Mouse (Mus musculus): ENCODE results near the gene Kcnc3.

Gene Kcnc3

GRCm38 (mm10) chr7:44590402-44591347 lies at the start of gene Kcnc3:
Gene Kcnc3, plus strand, starts transcription at chr7:44590664.
- DNase-seq (ENCODE audit: low read depth, low spot score), result peak; percentile 99

DNA sequence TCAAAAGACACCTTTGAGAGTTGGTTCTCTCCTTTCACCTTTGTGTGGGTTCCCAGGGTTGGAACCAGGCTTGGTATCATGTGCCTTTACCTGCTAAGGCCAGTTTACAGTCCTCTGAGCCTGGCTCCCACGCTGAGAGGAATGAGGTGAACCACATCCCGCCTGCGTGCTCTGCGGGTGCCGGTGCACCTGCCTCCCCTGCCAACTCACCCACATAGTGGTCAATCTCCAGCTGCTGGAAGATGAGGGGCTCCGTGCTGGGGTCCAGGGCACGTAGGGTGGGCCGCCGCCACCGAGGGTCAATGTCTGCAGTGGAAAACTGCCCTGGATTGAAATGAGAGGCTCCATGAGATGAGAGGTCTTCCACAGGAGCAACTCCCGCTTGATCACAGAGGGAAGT lies 47.9 kb upstream of the Kcnc3 start:
- no peak for DNase-seq (ENCODE audit: low read depth, low spot score)

GRCm38 (mm10) chr7:44543071-44543470 lies 47.4 kb upstream of the Kcnc3 start:
- DNase-seq (ENCODE audit: low read depth, low spot score), result no peak

DNA sequence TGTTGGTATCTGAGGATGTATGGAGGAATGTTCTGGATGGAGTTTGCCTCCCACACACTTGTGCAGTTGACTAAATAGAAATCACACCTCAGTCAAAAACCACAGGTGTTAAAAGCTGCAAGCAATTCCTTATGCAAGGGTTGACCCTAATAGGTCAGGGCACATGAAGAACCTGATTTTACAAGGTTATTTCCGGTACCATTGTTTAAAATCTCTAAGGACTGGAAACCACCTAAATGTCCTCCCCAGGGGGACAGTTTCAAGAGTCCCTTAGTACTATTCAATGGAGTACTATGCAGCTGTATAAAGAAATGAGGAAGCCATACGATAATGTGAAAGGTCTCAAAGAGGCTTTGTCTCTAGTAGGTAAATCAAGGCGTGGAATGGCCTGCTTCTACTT lies 44.2 kb upstream of the Kcnc3 start:
- peak; percentile 51 for DNase-seq (ENCODE audit: low read depth, low spot score)

GRCm38 (mm10) chr7:44547041-44547440 lies 43.4 kb upstream of the Kcnc3 start:
- DNase-seq (ENCODE audit: low read depth, low spot score), result no peak

DNA sequence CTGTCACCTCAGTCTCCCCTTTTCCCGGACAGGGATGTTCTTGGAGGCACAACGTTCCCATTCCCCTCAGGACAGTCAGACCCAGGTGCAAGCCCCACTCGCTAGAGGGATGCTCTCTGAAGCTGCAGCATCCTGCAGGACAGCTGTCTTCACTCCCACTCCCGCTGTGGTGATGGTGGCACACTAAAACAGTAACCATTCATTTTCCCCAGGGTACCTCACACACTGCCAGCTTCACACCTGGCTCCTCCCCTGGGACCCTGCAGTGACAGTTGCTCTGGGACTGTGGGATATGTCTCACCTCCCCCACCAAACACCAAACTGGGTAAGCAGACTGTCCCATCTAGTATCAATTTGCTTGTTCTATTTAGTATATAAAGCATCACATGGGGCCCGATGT lies 42.7 kb upstream of the Kcnc3 start:
- no peak for DNase-seq (ENCODE audit: low read depth, low spot score)

- peak; percentile 100 for DNase-seq (ENCODE audit: low read depth, low spot score)
These were observed 41.9 kb upstream of the Kcnc3 start, which contains the start of gene Pold1 for GRCm38 (mm10) chr7:44548497-44549087. Gene Pold1, minus strand, starts transcription at chr7:44548849.

- no peak for DNase-seq (ENCODE audit: low read depth, low spot score)
These were observed 40.6 kb upstream of the Kcnc3 start for GRCm38 (mm10) chr7:44549621-44550408.

GRCm38 (mm10) chr7:44550409-44550678 lies 40.1 kb upstream of the Kcnc3 start:
- no peak for DNase-seq (ENCODE audit: low read depth, low spot score)

DNA sequence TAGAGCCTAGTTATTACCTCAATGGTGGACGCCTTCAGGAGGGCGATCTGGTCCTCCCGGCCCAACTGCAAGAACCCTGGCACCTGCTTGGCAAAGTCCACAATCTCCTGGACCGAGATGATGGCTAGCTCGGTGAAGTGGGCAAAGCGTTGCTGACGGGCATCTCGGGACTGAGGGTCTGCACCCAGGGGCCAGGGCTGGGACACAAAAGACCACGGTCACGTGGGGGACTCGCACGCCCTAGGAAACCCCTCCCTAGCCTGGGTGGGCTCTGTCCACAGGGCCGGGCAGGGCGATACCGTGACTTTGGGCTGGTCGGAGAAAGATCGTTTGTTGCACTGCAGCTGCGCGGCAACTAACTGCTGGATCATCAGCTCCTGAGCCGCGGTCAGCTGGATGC lies 39.2 kb upstream of the Kcnc3 start:
- no peak for DNase-seq (ENCODE audit: low read depth, low spot score)

DNA sequence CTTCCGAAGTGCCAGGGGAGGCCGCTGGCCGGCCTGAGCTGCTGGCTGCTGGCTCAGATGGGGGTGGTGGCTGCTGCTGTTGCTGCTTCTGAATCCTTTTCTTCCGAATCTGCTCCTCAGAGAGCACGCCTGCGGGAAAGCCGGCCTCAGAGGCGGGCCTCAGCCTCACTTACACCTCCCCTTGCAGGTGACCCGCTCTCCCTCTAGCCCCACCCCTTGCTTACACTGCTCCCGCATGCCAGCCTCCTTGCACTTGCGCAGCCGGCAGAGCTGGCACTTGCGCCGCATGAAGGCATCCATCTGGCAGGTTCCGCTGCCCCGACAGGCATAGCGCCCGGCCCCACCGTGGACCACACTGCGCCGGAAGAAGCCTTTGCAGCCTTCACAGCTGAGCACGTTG lies 38.7 kb upstream of the Kcnc3 start:
- DNase-seq (ENCODE audit: low read depth, low spot score), result peak; percentile 84

DNA sequence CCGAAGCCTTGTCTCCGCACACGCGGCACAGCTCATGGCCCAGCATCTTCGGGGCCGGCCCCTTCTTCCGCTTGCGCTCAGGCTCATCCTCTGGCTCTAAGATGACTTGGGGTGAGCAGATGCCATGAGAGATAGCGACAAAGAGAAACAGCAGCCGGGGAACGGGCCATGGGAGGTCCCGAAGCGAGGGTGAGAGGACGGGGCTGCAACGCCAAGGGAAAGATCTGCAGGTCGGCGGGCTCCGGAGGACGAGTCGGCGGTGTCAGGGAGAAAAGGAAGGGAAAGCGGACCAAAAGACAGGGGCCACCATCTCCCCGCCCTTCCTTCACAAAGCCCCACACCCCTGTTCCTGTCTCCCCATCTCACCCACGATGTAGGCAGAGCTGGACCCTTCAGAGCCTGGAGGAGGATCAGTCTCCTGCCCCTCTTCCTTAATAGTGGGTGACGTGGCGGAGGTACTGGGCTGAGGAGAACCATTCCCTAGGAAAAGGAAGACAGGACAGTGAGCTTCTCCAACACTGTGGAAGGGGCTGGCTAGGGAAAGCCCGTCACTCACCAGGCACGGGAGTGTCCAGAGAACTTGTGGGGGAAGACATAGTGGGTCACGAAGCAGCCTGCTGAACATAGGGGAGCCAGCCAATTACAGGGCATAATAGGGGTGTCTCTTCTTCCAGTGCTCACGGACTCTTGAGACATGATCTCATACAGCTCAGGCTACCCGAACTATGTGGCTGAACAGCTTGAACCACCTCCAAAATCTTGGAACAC lies 38.1 kb upstream of the Kcnc3 start:
- no peak for DNase-seq (ENCODE audit: low read depth, low spot score)

DNA sequence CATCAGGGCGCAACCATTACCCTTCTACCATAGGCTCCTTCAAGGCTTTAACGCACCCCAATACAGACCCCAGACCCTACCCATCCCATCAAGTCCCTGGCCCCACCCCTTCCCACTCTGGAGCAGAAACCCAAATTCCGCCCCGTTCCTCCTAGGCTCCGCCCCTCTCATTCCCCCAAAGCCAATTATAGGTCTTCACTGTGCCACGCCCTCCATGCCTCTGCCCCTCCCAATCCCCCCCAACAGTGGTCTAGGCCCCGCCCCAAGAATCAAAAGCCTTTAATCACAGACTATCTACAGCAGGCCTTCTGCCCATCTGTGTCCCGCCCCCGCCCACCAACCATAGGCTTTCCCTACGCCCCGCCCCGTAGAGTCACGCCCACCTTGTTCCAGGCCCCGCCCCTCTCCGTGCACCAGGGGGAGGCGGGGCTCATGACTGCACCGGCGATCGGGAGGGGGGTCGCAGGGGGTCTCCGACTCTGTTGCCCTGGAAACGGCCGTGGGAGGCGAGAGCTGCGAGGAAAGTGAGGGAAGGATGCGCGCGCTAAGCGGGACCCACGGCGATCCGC lies 37.2 kb upstream of the Kcnc3 start:
- peak; percentile 99 for DNase-seq (ENCODE audit: low read depth, low spot score)

DNA sequence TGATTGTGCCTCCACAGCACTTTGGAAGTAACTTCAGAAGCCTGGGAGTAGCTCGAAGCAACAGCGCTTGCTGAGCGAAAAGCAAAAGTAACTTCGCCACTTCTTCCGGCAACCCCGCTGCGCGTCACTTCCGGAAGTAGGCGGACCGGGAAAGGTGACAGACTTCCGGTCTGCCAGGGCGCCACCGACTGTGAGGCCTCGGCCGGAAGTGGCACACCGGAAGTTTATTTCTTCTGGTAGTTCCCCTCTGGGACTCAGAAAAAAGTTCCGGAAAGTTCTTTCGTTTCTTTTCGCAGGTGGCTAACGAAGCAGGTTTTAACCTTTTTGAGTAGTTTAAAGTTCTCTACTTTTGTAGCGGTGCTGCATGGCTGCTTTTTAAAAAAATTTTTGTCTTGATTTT lies 36.6 kb upstream of the Kcnc3 start, which contains the start of gene Nr1h2:
TSS of gene Nr1h2 (minus strand) at position 126 of the 400 bp plus-strand sequence.
- DNase-seq (ENCODE audit: low read depth, low spot score), result peak; percentile 97

DNA sequence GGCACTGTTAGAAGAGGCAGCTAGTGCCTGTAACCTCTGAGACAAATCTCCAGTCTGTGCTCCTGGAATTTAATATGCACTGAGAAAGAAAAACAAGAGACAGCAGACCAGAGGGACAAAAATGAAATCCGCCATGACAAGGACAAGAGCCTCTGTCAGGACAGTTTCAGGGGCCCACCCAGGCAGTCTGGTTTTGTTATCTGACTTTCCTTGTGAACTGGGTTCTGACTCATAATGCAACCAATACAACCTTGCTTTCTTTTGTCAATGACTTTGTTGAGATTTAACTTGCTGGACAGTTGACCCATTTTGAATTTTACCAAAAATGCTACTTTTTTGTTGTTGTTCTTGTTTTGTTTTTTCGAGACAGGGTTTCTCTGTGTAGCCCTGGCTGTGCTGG lies 32.8 kb upstream of the Kcnc3 start:
- DNase-seq (ENCODE audit: low read depth, low spot score), result no peak

DNA sequence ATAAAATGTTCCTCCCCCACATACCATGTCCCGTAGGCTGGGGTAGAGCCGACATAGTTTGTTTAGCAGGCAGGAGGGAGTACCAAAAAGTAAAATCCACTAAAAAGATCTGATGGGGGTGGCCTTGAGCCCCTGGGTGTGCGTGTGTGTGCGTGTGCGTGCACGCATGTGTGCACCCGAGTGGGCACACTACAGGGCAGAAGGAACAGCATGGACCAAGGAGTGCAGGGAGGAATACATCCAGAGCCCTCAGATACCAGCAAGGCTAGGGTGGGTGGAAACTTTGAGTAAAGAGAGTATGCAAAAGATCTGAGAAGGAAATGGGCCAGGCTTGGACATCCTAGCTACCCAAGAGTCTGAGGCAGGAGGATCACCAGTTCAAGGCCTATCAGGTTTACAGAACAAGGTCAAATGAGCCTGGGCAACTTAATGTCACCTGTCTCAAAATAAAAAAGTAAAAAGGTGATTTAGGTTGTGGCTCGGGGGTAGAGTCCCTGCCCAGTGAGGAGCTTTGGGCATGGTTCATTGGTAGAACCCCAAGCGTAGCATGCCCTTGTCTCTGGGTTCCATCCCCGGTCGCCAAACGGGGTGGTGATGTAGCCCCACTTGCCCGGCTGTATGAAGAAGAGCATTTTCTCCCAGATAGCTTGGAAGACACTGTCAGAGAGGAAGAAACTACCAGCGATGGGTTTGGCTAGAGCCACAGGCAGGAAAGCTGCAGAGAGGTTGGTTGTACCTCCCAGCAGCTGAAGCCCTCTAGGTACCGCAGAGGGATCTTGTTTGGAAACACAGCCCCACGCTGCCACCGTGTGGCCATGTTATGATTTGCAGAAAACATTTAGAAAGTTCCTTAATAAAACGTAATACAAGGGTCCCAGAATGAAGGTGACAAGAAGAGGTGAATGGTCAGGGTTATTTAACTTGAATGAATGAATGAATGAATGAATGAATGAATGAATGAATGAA lies 29.7 kb upstream of the Kcnc3 start:
- DNase-seq (ENCODE audit: low read depth, low spot score), result peak; percentile 92

GRCm38 (mm10) chr7:44563284-44563683 lies 27.2 kb upstream of the Kcnc3 start:
- no peak for DNase-seq (ENCODE audit: low read depth, low spot score)

- no peak for DNase-seq (ENCODE audit: low read depth, low spot score)
These were observed 26.0 kb upstream of the Kcnc3 start for GRCm38 (mm10) chr7:44564486-44564885.

DNA sequence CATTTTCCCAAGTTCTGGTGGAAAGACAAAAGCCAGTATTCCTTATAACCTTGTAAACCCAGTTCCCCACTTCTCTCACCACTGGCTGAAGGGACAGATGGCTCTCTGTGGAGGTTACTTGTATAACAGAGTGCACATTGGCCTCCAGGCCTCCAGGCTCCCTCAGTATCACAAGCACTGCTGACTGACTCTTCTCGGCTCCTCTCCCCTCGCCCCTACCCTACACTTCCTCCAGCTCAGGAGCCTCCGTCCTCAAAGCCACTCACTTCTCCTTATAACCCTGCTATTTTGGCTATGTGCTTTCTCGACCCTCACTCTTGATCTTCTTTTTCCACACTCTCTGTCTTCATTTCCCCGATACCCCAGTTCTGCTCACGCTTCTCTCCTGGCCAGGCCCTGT lies 25.1 kb upstream of the Kcnc3 start:
- no peak for DNase-seq (ENCODE audit: low read depth, low spot score)

- DNase-seq (ENCODE audit: low read depth, low spot score), result peak; percentile 32
These were observed 21.7 kb upstream of the Kcnc3 start for GRCm38 (mm10) chr7:44568803-44569202.
